Mouse (Mus musculus) spleen, adult 12 weeks (tissue): Measurements from ENCODE around the gene BC029722.

Source experiments
- DNase-seq: peaks from one replicate; pipeline ENCODE4 v3.0.0; 2022; ENCODE audit warnings: low spot score

BC029722 gene

DNA sequence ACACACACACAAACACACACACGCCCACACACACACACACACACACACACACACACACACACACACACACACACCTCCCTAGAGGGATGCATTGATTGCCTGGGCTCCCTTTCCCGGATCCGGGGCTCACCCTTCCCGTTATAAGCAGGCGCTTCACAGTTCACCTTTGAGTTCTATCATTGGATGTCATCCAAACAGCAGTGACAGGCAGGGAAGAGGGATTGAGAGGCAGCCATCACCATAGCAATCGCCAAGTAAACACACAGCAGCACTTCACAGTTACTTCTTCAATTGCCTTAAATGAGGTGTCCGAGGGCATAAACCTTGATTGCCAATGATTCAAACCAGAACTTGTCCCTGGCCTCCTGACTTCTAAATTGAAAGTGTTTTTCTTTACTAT is 40.2 kb downstream of the BC029722 start:
- no peak for DNase-seq

DNA sequence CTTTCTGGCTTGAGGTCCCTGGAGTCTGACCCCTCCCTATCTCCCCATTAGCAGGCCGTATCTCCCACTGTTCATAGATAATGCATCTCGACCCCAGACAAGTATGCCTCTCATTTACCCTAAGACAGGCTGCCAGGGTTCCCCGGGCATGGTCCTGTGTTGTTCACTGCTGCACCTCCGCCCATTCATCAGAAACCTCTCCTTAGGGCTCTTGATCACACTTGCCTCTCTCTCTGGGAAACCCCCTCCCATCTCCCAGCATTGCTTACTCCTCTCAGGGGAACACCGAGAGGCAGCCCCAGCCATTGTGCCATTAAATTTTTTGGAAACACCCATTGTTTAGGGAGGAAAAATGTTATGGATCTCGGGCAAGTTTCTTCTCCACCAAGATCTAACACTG is 41.2 kb downstream of the BC029722 start:
- no peak for DNase-seq

DNA sequence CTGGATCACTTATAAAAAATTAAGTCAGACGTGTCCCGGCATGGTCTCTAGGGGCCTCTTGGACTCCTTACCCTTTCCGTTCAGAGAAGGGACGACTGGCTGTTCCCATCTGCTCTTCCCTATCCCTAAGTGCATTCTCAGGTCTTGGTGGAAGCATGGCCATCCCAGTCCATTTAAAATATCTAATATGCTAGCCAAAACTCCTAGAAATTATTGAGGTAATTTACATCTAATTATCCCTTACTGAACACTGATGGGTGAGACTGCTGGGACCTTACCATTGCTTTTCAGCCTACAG is 41.6 kb downstream of the BC029722 start:
- DNase-seq: no peak

DNA sequence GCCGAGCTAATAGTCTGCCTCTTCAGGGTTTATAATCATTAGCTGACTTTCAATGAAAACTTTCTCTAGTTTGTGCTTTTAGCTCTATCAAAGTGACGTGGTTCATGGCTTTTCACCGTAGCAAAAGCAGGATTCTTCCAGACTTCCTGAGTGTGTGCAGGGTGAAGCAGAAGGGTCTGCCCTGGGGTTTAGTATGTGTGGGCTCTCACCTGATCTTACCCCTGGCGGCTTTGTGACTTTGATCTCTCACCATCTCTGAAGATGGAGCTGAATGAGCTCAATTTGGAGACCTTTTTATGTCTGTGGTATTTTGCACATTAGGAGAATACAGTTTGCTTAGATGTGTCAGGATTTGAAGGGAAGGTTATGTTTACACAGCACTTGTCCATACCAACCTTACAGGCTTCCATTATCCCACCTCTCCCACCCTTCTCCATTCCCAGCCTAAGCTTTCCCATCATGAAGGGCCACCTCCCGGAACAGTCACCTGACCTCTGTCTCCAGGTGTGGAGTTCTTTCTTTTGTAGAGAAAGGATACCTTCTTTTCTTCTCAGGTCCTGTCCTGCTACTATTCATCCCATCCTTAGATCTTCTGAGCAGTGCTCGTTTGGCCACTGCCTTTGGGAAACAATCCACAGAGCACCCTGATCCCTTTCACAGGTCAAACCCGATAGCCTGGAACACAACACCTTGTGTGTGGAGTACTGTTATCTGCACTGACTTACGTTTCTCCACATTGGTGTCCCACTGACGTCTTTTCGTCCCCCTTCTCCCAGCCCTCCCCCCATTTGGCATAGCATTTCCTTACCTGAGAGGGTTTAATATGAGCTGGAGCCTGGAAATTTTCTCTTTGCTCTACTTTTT is 42.2 kb downstream of the BC029722 start:
- DNase-seq: no peak

DNA sequence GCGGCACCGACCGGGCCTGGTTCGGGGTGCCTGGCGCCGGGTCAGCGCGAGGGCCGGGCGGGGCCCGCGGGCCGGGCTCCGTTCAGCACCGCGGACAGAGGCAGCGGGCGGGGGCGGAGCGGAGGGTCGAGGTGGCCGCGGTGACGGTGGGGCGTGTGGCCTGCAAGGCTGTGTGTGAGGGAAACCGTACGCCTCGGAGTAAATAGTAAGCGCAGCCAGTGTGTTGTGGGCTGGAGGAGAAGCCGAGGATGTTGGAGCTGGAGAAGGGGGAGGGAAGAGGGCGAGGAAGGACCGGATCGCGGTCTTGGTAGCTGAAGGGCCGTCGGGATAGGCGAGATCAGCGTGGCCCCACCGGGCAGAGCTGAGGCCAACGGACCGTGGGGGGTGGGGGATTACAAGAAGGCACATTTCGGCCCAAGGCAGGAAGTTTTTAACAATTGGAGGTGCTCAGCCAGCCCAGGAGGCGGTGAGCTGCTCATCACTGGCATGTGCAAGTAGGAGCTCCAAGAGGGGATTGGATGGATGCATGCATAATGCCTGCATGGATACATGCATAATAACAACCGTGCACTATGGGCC is 43.5 kb downstream of the BC029722 start:
- no peak for DNase-seq

DNA sequence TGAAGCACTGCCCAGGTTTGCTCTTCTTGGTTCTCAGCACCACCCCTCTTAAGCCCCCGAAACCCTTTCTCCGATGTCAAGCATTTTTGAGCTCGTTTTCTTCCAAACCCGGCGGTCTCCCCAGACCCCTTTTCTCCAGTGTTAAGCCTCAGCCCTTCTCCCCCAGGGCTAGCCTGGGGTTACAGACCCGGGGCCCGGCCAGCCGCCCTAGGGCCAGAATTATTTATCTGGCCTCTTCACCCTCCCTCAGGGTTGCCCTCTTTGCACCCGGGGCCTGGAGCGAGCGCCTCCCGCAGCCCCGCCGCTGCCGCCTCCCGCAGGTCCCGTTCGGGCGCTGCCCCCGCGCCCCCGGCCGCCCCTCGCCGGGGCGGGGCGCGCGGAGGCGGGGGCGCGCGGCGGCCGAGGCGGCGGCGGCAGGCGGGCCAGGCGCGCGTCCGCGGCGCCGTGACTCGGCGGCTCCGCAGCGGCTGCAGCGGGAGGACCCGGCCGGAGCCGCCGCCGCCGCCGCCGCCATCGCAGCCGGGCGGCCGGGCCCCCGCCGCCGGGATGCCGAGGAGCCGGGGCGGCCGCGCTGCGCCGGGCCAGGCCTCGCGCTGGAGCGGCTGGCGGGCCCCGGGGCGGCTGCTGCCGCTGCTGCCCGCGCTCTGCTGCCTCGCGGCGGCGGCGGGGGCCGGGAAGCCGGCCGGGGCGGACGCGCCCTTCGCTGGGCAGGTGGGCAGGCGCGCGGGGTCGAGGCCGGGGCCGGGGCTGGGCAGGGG is 44.1 kb downstream of the BC029722 start, which contains the start of gene Mmp24:
TSS of gene Mmp24 (plus strand) at position 416 of the 758 bp plus-strand sequence.
- DNase-seq: no peak

DNA sequence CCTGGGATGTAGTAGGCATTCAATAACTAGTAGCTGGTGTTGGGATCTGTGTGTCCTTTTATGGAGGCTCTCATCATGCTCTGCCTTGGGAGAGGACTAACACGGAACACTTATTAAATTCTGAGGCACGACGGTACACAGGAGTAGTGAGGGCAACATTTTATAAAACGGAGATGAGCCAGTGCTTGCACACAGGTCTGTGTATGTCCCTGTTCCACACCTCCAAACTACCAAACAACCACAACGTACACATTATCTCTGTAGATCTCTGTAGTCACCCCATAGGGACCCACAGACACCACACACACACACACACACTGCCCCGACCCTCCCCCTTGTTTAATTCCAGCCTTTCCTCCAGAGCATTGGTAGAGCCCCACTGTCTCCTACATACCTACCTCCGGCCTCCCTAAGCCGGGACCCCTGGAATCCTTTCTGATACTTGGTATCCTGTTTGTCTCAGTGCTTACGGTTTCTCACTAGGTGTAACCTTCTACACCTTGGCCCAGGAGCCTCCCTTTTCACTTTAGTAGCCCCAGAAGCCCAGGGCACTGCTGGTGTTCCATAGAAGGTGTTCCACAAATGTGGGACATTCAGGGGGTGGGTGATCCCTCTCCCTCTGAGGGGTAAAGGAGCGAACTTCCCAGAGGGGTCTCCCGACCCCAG is 44.8 kb downstream of the BC029722 start:
- no peak for DNase-seq

DNA sequence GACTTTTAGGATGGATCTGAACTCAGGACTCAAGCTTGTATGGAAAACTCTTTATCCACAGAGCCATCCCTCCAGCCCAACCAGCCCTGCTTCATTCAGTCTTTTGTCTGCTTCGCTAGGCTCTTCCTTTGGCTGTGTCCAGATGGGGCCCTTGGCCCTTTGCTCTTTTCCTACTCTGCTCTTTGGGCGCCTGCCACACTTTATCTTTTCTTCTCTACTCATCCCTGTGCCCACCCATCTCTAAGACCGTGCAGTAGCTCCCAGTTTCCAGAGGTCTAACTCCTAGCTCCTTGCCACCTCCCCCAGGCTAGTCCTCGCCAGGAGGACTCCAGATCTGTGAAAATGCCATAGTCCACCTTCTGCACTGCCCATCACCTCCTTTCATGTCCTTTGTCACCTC is 45.6 kb downstream of the BC029722 start:
- no peak for DNase-seq
